Mouse (Mus musculus): ENCODE data around the gene 6430571L13Rik. TPM values are rescaled to one million over a fixed set of nuclear protein-coding genes. Genes with fewer than 3 reads are reported as not detected.
A peak's percentile ranks its signal among the peaks of the same experiment; 100 is the strongest.

The 6430571L13Rik gene
- polyA plus RNA-seq, 1 experiment = not detected

DNA sequence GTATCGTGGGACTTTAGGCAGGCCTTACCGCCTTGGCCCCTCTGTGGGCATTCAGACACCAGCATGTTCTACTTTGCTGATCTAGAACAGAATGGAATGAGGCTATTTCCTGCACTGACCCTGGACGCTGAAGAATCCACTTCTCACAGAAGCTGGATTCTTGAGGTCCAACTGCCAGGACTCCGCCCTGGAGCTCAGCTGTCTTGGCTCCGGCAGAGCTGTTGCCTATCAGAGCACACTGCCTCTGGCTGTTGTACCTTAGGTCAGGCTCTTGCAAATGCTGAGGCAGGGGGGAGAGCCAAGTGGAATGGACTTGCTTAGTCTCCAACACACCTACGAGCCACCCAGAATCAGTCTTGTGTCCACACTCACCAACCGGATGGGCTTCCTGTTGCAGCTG is 14.5 kb upstream of the 6430571L13Rik start:
- no peak overlapping the region for H3K4me3 ChIP-seq (replicated peaks; ENCODE audit: control insufficient read depth, low read depth, low read length)
- no peaks in the 10 kb centered on the region for H3K4me1 ChIP-seq (ENCODE audit: control insufficient read depth, insufficient read depth, low read length)
- 76% methylated on average over 7 of the region's 7 CpGs for WGBS
- TF ChIP-seq CTCF (IDR thresholded peaks at IDR 0.05; ENCODE audit: control insufficient read depth, insufficient read depth, low read length) (no peak), POLR2A (IDR thresholded peaks at IDR 0.05; ENCODE audit: borderline replicate concordance, control insufficient read depth, low read depth, low read length) (no peak)
- no peak overlapping the region for H3K27ac ChIP-seq (ENCODE audit: control insufficient read depth, insufficient read depth, low read depth, low read length, poor library complexity)

DNA sequence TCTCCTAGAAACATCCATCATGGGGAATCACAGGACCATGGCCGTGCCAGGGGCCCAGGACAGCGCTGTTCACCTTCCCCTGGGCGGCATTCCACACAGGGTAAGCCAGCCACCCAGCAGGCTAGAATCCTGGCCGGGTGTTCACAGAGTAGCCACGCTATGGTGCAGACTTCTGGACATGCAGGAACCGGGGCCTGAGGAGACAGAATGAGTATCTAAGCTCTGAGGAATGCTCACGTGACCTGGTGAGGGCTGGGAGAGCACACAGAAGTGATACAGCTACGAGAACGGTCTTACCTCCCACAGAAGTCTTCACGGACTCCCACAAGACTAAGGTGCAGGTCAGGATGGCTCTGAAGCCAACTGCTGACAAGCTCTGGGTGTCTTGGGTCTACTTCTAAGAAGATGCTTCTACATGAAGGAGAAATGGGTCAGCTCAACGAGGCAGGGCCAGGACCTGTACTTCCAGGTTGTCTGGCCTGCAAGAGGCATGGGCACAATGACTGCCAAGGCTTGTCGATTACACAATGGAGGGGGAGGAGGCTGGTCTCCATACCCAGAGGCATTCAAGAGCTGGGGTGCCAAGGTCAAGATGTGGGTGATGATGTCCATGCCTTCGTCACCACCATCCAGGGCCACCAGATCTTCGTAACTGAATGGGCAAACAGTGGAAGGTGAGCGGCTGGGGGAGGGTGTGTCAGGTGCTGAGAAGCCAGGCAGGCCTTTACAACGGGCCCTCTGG is 12.4 kb upstream of the 6430571L13Rik start:
- H3K27ac ChIP-seq (ENCODE audit: control insufficient read depth, insufficient read depth, low read depth, low read length, poor library complexity) = no peak overlapping the region
- no peak overlapping the region for H3K4me3 ChIP-seq (replicated peaks; ENCODE audit: control insufficient read depth, low read depth, low read length)
- no peaks in the 10 kb centered on the region for H3K4me1 ChIP-seq (ENCODE audit: control insufficient read depth, insufficient read depth, low read length)
- WGBS = 83% methylated on average over 16 of the region's 16 CpGs
- TF ChIP-seq POLR2A (IDR thresholded peaks at IDR 0.05; ENCODE audit: borderline replicate concordance, control insufficient read depth, low read depth, low read length) (no peak), CTCF (IDR thresholded peaks at IDR 0.05; ENCODE audit: control insufficient read depth, insufficient read depth, low read length) (no peak)

DNA sequence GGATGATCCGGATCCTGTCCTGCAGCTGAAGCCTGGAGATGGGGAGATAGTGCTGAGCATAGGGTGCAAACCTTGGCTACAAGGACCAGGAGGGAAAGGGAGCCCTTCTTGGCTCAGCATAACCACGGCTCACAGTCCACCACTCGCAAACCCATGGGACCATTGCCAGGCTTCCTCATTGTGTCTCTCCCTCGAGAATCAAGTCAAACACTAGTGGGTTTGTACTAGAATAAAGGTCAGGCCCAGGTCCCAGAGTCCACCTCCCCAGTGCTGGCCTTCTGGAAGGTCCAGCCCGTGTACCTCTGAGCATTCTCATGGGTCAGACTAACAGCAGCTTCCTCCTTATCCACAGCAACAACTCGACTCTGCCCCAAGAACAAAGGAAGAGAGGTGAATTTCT is 9.6 kb upstream of the 6430571L13Rik start:
- Histone ChIP-seq H3K4me1 (ENCODE audit: control insufficient read depth, insufficient read depth, low read length) (no peaks in the 10 kb centered on the region), H3K4me3 (replicated peaks; ENCODE audit: control insufficient read depth, low read depth, low read length) (no peak overlapping the region), H3K27ac (ENCODE audit: control insufficient read depth, insufficient read depth, low read depth, low read length, poor library complexity) (no peak overlapping the region)
- TF ChIP-seq CTCF (IDR thresholded peaks at IDR 0.05; ENCODE audit: control insufficient read depth, insufficient read depth, low read length) = no peak
- no peak for TF ChIP-seq POLR2A (IDR thresholded peaks at IDR 0.05; ENCODE audit: borderline replicate concordance, control insufficient read depth, low read depth, low read length)
- 52% methylated on average over 6 of the region's 6 CpGs for WGBS

DNA sequence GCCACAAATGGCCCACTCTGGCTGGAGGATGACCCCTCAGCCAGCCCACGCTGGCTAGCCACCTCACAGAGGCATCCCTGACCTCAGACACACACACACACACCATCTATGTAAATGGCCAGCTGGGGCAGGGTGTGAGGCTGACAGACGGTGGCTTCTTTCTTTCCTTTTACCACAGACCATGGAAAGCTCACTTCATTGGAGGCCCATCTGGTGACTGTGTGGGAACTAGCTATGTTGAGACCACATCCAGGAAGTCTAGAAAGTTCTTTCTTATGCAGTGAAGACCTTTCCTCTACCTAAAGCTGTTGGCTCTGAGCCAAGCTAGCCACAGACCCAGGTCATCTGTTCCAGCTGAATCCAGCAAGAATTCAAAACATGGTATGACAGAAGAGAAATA is 6.7 kb upstream of the 6430571L13Rik start:
- Histone ChIP-seq H3K27ac (ENCODE audit: control insufficient read depth, insufficient read depth, low read depth, low read length, poor library complexity) (no peak overlapping the region), H3K4me1 (ENCODE audit: control insufficient read depth, insufficient read depth, low read length) (no peaks in the 10 kb centered on the region), H3K4me3 (replicated peaks; ENCODE audit: control insufficient read depth, low read depth, low read length) (no peak overlapping the region)
- TF ChIP-seq POLR2A (IDR thresholded peaks at IDR 0.05; ENCODE audit: borderline replicate concordance, control insufficient read depth, low read depth, low read length) (no peak), CTCF (IDR thresholded peaks at IDR 0.05; ENCODE audit: control insufficient read depth, insufficient read depth, low read length) (no peak)
- 40% methylated on average over 2 of the region's 2 CpGs for WGBS

DNA sequence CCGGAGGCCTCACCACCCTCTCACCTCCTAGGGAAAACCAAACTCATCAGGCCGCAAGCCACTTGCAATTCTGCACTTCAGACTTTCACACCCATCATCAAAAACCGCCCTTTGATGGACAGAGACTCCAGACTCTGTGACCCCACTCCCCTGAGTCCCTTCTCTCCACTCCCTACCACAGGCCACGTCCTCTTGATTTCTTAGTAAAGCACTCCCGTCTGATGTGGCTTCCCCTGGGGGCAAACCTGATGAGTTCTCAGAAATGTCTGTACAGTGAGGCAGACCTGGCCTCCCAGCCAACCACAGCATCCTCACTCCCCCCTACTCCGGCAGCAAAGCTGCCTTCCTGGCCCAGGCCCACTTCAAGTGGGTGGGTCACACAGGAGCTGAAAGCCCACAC is 6.0 kb upstream of the 6430571L13Rik start:
- H3K27ac ChIP-seq (ENCODE audit: control insufficient read depth, insufficient read depth, low read depth, low read length, poor library complexity) = no peak overlapping the region
- WGBS = 66% methylated on average over 6 of the region's 6 CpGs

DNA sequence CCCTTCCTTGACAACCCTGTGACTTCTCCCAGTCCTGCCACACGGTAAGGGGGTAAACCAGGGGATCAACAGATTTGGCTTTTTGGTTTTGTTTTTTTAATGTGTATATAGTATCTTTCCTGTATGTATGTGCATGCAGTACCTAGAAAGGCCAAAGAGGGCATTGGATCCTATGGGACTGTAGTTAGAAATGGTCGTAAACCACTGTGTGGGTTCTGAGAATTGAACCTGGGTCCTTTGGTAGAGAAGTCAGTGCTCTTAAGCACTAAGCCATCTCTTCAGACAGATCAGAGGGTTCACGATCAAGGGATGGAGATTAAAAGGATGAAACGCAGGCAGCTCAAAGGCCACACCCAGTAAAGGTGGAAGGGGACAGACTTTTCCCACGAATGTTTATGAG is 5.4 kb upstream of the 6430571L13Rik start:
- Histone ChIP-seq H3K27ac (ENCODE audit: control insufficient read depth, insufficient read depth, low read depth, low read length, poor library complexity) (no peak overlapping the region), H3K4me3 (replicated peaks; ENCODE audit: control insufficient read depth, low read depth, low read length) (no peak overlapping the region), H3K4me1 (ENCODE audit: control insufficient read depth, insufficient read depth, low read length) (no peaks in the 10 kb centered on the region)
- 77% methylated on average over 5 of the region's 5 CpGs for WGBS
- TF ChIP-seq POLR2A (IDR thresholded peaks at IDR 0.05; ENCODE audit: borderline replicate concordance, control insufficient read depth, low read depth, low read length) (no peak), CTCF (IDR thresholded peaks at IDR 0.05; ENCODE audit: control insufficient read depth, insufficient read depth, low read length) (no peak)

More for the DNA sequence above, 6.0 kb upstream of the 6430571L13Rik start:
- Histone ChIP-seq H3K4me1 (ENCODE audit: control insufficient read depth, insufficient read depth, low read length) (no peaks in the 10 kb centered on the region), H3K4me3 (replicated peaks; ENCODE audit: control insufficient read depth, low read depth, low read length) (no peak overlapping the region)
- TF ChIP-seq POLR2A (IDR thresholded peaks at IDR 0.05; ENCODE audit: borderline replicate concordance, control insufficient read depth, low read depth, low read length) = no peak
- TF ChIP-seq CTCF (IDR thresholded peaks at IDR 0.05; ENCODE audit: control insufficient read depth, insufficient read depth, low read length) = no peak

DNA sequence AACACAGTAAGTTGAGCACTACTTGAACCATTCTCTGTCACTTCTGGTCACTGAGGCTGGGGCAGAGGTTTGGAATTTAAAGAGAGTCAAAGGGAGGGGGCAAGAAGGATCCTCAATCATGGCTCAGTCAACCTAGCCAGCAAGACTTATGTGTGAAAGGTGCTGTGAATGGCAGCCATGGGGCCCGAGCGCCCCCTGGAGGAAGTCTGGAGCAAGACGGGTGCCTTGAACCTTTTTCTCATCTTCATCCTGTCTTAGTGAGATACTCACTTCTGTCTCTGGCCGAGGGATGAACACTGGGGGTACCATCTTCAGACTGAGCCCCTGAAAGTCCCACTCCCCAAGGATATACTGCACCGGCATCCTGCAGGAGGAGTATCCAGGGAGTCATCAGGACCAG is 4.5 kb upstream of the 6430571L13Rik start:
- WGBS = 3% methylated on average over 5 of the region's 5 CpGs
- H3K4me3 ChIP-seq (replicated peaks; ENCODE audit: control insufficient read depth, low read depth, low read length) = no peak overlapping the region
- no peak overlapping the region for H3K27ac ChIP-seq (ENCODE audit: control insufficient read depth, insufficient read depth, low read depth, low read length, poor library complexity)
- no peaks in the 10 kb centered on the region; the same call in 1 of the 2 replicates for H3K4me1 ChIP-seq (ENCODE audit: control insufficient read depth, insufficient read depth, low read length)
- TF ChIP-seq POLR2A (IDR thresholded peaks at IDR 0.05; ENCODE audit: borderline replicate concordance, control insufficient read depth, low read depth, low read length) = no peak
- TF ChIP-seq CTCF (IDR thresholded peaks at IDR 0.05; ENCODE audit: control insufficient read depth, insufficient read depth, low read length) = peak; percentile 96

DNA sequence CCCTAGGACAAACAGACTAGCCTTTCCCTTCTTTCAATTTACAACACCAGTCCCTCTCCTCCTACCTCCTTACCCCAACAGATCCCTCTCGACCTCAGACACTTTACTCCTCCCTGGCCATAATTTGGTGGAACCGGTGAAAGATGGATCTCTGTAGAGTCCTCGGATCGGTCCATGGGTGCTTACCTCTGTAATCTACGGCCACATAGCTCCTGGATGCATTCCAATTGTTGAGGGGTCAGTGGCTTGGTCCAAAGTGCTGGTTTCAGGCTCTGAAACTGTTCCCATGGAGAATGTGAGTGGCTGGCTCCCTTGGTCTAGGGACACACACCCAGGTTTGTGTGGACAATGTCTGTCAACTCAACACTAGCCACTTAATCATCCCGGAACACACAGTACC is 4.0 kb upstream of the 6430571L13Rik start:
- Histone ChIP-seq H3K4me3 (replicated peaks; ENCODE audit: control insufficient read depth, low read depth, low read length) (no peak overlapping the region), H3K27ac (ENCODE audit: control insufficient read depth, insufficient read depth, low read depth, low read length, poor library complexity) (no peak overlapping the region), H3K4me1 (ENCODE audit: control insufficient read depth, insufficient read depth, low read length) (no peaks in the 10 kb centered on the region; the same call in 1 of the 2 replicates)
- TF ChIP-seq POLR2A (IDR thresholded peaks at IDR 0.05; ENCODE audit: borderline replicate concordance, control insufficient read depth, low read depth, low read length) (no peak), CTCF (IDR thresholded peaks at IDR 0.05; ENCODE audit: control insufficient read depth, insufficient read depth, low read length) (no peak)
- 85% methylated on average over 6 of the region's 6 CpGs for WGBS
